Mouse (Mus musculus): Measurements from ENCODE around the gene Cnksr2. TPM values are rescaled to one million over a fixed set of nuclear protein-coding genes. Genes with fewer than 3 reads are reported as not detected.

The Cnksr2 gene
- polyA plus RNA-seq, 1 experiment from 2014 or later = 6.5 TPM

Other genes starting within 250 kb of the Cnksr2 start
- gene Klhl34, start 224.9 kb downstream of the Cnksr2 start, polyA plus RNA-seq (2014; fragmentation: Nextera tagmentation; extraction: Ambion mirVana) = 0.80 and 1.3 TPM in 2 replicates